Mouse (Mus musculus) limb, embryonic 14.5 days (tissue): ENCODE results near the gene Aldh1b1. TPM values are rescaled to one million over a fixed set of nuclear protein-coding genes. Genes with fewer than 3 reads are reported as not detected.

Source experiments
- ATAC-seq: fragments of 200-750 bp; cut with Nextera tagmentation; 2 replicates; pipeline ENCODE4 v1.8.0; 2017; ENCODE audit warnings: low read depth, moderate number of reproducible peaks, moderate TSS enrichment; ENCODE audit not compliant: low FRiP score
- DNase-seq: peaks from one replicate; pipeline ENCODE4 v3.0.0-alpha.2; 2015; ENCODE audit warnings: low spot score
- H3K27ac ChIP-seq: fragments of 300-500 bp; sonication (generic); replicated peaks from 2 replicates; pipeline ENCODE4 v1.5.1; 2014; ENCODE audit warnings: low read depth, mild to moderate bottlenecking, low read length, moderate library complexity, mixed read lengths
- H3K27me3 ChIP-seq: fragments of 300-500 bp; sonication (generic); 2 replicates; pipeline ENCODE4 v1.6.1; 2014; ENCODE audit warnings: low read length, mixed read lengths; ENCODE audit not compliant: control insufficient read depth, insufficient read depth
- H3K36me3 ChIP-seq: fragments of 300-500 bp; sonication (generic); 2 replicates; pipeline ENCODE4 v1.6.1; 2014; ENCODE audit warnings: mild to moderate bottlenecking, low read length, moderate library complexity, mixed read lengths; ENCODE audit not compliant: control insufficient read depth, insufficient read depth
- H3K4me1 ChIP-seq: fragments of 300-500 bp; sonication (generic); 2 replicates; pipeline ENCODE4 v1.6.1; 2014; ENCODE audit warnings: antibody characterized with exemption, low read length, mixed read lengths; ENCODE audit not compliant: control insufficient read depth, insufficient read depth
- H3K4me2 ChIP-seq: fragments of 300-500 bp; sonication (generic); replicated peaks from 2 replicates; pipeline ENCODE4 v1.6.1; 2014; ENCODE audit warnings: low read depth, mild to moderate bottlenecking, low read length, moderate library complexity; ENCODE audit not compliant: severe bottlenecking
- H3K4me3 ChIP-seq: fragments of 300-500 bp; sonication (generic); replicated peaks from 2 replicates; pipeline ENCODE4 v1.5.1; 2014; ENCODE audit warnings: low read length
- H3K9ac ChIP-seq: fragments of 300-500 bp; sonication (generic); 2 replicates; pipeline ENCODE4 v1.6.1; 2014; ENCODE audit warnings: mild to moderate bottlenecking, low read depth, low read length, moderate library complexity; ENCODE audit not compliant: severe bottlenecking
- H3K9me3 ChIP-seq: fragments of 300-500 bp; sonication (generic); 2 replicates; pipeline ENCODE4 v1.6.1; 2016; ENCODE audit warnings: low read length; ENCODE audit not compliant: control insufficient read depth
- POLR2A ChIP-seq: fragments of 200-500 bp; IDR thresholded peaks from 2 replicates; pipeline ENCODE4 v1.8.0; 2012; ENCODE audit warnings: inconsistent platforms, mild to moderate bottlenecking, moderate library complexity, borderline replicate concordance; ENCODE audit not compliant: insufficient read depth, insufficient read length; ENCODE audit errors: extremely low read depth
- WGBS: fragments of 180-500 bp; shearing (Covaris S2); extraction: QIAGEN DNeasy Blood & Tissue Kit; methylation state at CpG from one replicate; pipeline ENCODE4 v1.1.7; 2014; 5-methylcytosine and 5-hydroxymethylcytosine counted together
- polyA plus RNA-seq, 2 experiments: library from polyadenylated mRNA; depleted of rRNA in 1 of 2; stranded (reverse) in 1 of 2; unstranded in 1 of 2; fragments of >200 nt; fragmentation: Nextera tagmentation in 1 of 2; extraction: Ambion mirVana in 1 of 2; gene quantifications; 2 replicates each; pipeline versions ENCODE4 v1.2.1 to v1.2.3; 2012 to 2014

Gene Aldh1b1
- polyA plus RNA-seq, 2 experiments, result 1.0 to 1.3 TPM

DNA sequence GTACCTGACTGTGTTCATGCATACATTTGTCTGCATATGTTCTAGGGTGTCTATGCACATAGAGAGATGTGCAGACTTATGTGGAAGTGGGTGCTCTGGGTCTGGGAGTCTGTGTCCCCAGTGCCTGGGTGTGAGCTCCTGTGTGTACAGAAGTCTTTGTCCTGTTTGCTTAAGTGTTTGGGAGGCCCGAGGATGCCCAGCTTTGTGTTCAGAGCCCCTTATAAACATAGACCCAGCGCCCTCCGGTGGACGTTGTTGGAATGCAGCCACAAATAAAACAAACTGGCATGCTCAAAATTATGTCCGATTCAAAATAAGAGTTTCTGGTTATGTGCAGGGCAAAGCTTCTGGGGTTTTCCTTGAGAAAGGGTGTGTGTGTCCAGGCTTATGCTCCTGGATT, 27.2 kb upstream of the Aldh1b1 start:
- TF ChIP-seq POLR2A, result no peak
- Histone ChIP-seq H3K9ac (no peak overlapping the region), H3K36me3 (no peaks in the 10 kb centered on the region), H3K9me3 (no peaks in the 10 kb centered on the region), H3K4me1 (no peaks in the 10 kb centered on the region), H3K4me3 (no peak overlapping the region), H3K27me3 (peaks cover 3% of the 10 kb centered on the region; the same call in 1 of the 2 replicates), H3K27ac (no peak overlapping the region), H3K4me2 (no peak overlapping the region)
- ATAC-seq, result 0 out of 2 replicates have a peak, but pooled peaks have one; percentile 24
- WGBS, result 5% methylated on average over 5 of the region's 5 CpGs
- peak; percentile 67 for DNase-seq

DNA sequence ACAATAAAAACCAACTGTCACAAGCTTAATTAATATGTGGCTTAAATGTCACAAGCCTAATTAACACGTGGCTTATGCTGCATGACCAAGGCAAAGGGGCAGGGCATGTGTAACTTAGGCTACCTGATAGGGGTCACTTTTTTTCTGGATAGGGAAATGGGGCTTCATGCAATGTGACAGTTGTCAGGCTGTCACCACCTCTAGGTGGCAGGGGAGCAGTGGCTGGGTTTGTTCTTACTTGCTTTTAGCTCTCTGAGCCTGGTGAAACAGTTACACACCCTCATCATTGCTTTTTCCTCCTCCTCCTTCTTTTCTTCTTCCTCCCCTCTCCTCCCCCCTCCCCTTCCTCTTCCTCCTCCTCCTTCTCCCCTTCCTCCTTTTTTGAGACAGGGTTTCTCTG, 15.2 kb upstream of the Aldh1b1 start:
- no peak for ATAC-seq
- H3K9ac ChIP-seq, result no peak overlapping the region

DNA sequence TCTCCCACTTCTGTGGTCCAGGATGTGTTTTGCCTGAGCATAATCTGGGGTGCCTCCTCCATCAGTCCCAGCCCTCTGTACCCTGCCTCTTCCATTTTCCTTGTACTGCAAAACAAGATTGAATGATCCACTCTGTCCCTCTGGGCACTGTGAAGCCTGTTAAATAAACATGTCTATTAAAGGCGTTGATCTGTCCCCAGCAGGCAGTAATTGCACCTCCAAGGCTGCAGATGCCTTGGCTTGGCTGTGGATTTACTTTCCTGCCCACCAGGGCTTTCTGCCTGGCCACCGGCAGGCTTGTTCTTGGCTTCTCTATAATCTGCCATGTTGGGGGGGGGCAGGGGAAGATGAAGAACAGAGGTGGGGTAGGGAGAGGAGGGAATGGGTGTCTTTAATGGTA, 12.9 kb upstream of the Aldh1b1 start:
- ATAC-seq, result no peak
- no peaks in the 10 kb centered on the region for H3K9me3 ChIP-seq
- 5% methylated on average over 2 of the region's 2 CpGs for WGBS

More for the DNA sequence above, 15.2 kb upstream of the Aldh1b1 start:
- 52% methylated on average over 1 of the region's 1 CpGs for WGBS
- Histone ChIP-seq H3K9me3 (no peaks in the 10 kb centered on the region), H3K27me3 (no peaks in the 10 kb centered on the region), H3K4me2 (no peak overlapping the region), H3K27ac (no peak overlapping the region), H3K4me3 (no peak overlapping the region), H3K36me3 (no peaks in the 10 kb centered on the region), H3K4me1 (no peaks in the 10 kb centered on the region)
- no peak for DNase-seq
- TF ChIP-seq POLR2A, result no peak

DNA sequence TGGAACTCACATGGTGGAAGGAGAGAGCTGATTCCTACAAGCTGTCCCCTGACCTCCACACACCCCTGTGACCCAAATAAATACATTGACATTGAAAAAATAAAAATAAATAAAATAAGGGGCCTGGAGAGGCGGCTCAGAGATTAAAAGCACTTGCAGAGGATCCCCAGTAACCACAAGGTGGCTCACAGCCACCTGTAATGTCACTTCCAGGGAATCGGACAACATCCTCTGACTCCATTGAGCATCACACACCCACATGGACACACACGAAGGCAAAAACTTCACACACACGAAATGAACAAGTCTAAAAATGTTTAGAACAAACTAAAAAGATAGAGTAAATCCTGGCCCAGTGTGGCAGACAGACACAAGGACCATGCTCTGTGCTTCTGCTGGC, 12.1 kb upstream of the Aldh1b1 start:
- TF ChIP-seq POLR2A, result no peak
- Histone ChIP-seq H3K27ac (no peak overlapping the region), H3K9ac (no peak overlapping the region), H3K36me3 (no peaks in the 10 kb centered on the region), H3K4me1 (no peaks in the 10 kb centered on the region), H3K4me3 (no peak overlapping the region), H3K9me3 (no peaks in the 10 kb centered on the region), H3K27me3 (no peaks in the 10 kb centered on the region), H3K4me2 (no peak overlapping the region)
- 44% methylated on average over 4 of the region's 4 CpGs for WGBS
- DNase-seq (no peak), ATAC-seq (no peak)

More for the DNA sequence above, 12.9 kb upstream of the Aldh1b1 start:
- TF ChIP-seq POLR2A, result no peak
- Histone ChIP-seq H3K4me1 (no peaks in the 10 kb centered on the region), H3K9ac (no peak overlapping the region), H3K4me3 (no peak overlapping the region), H3K4me2 (no peak overlapping the region), H3K27me3 (no peaks in the 10 kb centered on the region), H3K36me3 (no peaks in the 10 kb centered on the region), H3K27ac (no peak overlapping the region)
- DNase-seq, result no peak

DNA sequence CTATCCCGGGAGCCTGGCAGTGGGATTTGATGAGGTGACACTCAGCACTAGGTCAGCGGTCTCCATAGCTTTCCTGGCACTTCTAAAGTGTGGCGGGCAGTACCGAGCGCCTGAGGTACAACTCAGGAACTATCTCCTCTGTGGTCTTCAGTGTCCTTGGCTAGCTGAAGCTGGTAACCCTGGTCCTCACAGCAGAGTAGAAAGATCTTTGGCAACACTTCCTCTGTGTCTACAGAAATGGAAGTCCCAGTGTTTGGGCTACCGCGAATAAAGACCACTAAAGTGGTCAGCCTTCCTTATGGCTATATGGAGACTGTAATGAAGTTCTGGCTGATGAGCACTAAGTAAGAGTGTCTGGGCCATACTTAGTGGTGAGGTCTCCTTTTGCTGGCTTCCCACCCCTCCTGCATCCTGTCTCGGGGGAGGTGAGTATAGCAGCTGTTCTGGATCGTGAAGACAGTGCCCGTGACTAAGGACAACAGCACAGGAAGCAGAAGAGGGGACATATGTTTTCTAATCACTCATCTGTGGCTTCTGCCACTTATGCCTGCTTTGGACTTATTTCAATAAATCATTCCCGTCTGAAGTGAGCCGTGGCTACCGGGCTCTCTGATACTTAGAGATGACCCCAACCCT, 10.3 kb upstream of the Aldh1b1 start:
- no peaks in the 10 kb centered on the region for H3K4me1 ChIP-seq
- TF ChIP-seq POLR2A, result no peak
- H3K27ac ChIP-seq, result no peak overlapping the region
- WGBS, result 85% methylated on average over 13 of the region's 13 CpGs
- ATAC-seq, result no peak
- H3K4me3 ChIP-seq, result no peak overlapping the region
- H3K9ac ChIP-seq, result no peak overlapping the region
- no peak overlapping the region for H3K4me2 ChIP-seq
- no peaks in the 10 kb centered on the region for H3K36me3 ChIP-seq
- no peak for DNase-seq
- no peaks in the 10 kb centered on the region for H3K27me3 ChIP-seq
- no peaks in the 10 kb centered on the region for H3K9me3 ChIP-seq
